Mouse (Mus musculus): ENCODE results near the gene Rab5a. TPM values are rescaled to one million over a fixed set of nuclear protein-coding genes. Genes with fewer than 3 reads are reported as not detected.

Gene Rab5a
- polyA plus RNA-seq (2014; fragmentation: Nextera tagmentation; extraction: Ambion mirVana), result 103 TPM in 2 replicates

- no peaks in the 10 kb centered on the region for H3K36me3 ChIP-seq (ENCODE audit: control insufficient read depth, insufficient read depth, low read length)
- under 1% methylated on average over 57 of the region's 82 CpGs for WGBS
- peaks cover 2% of the 10 kb centered on the region; the same call in 1 of the 2 replicates for H3K4me1 ChIP-seq (replicated peaks; ENCODE audit: control insufficient read depth, insufficient read depth, low read length)
- peak; percentile 97 for ATAC-seq (ENCODE audit: low FRiP score)
- peak within 1 kb of the TSS; percentile 97 for H3K27ac ChIP-seq (ENCODE audit: low read depth, low read length)
- no peaks in the 10 kb centered on the region for H3K27me3 ChIP-seq (ENCODE audit: control insufficient read depth, insufficient read depth, low read length)
- no peaks in the 10 kb centered on the region for H3K9me3 ChIP-seq (ENCODE audit: control insufficient read depth, low read length)
- peak within 1 kb of the TSS; percentile 93 for H3K9ac ChIP-seq (ENCODE audit: low read depth, low read length)
- peak within 1 kb of the TSS; percentile 95 for H3K4me3 ChIP-seq (ENCODE audit: low read depth, low read length)
- DNase-seq (ENCODE audit: low spot score), result peak; percentile 100
- H3K4me2 ChIP-seq (replicated peaks; ENCODE audit: low read depth, low read length), result peak within 1 kb of the TSS; percentile 68
Measured at GRCm38 (mm10) chr17:53478858-53479603, at the start of gene Rab5a. Gene Rab5a, plus strand, starts transcription at chr17:53479234.

- no peak overlapping the region for H3K4me3 ChIP-seq (ENCODE audit: low read depth, low read length)
- DNase-seq (ENCODE audit: low spot score) (no peak), ATAC-seq (ENCODE audit: low FRiP score) (no peak)
- no peak overlapping the region for H3K9ac ChIP-seq (ENCODE audit: low read depth, low read length)
- no peaks in the 10 kb centered on the region for H3K27me3 ChIP-seq (ENCODE audit: control insufficient read depth, insufficient read depth, low read length)
- WGBS, result 84% methylated on average over 2 of the region's 2 CpGs
- H3K9me3 ChIP-seq (ENCODE audit: control insufficient read depth, low read length), result no peaks in the 10 kb centered on the region
- no peaks in the 10 kb centered on the region for H3K4me1 ChIP-seq (replicated peaks; ENCODE audit: control insufficient read depth, insufficient read depth, low read length)
- no peaks in the 10 kb centered on the region for H3K36me3 ChIP-seq (ENCODE audit: control insufficient read depth, insufficient read depth, low read length)
- no peak overlapping the region for H3K4me2 ChIP-seq (replicated peaks; ENCODE audit: low read depth, low read length)
- no peak overlapping the region for H3K27ac ChIP-seq (ENCODE audit: low read depth, low read length)
Measured at GRCm38 (mm10) chr17:53456152-53456551, 22.9 kb upstream of the Rab5a start.

GRCm38 (mm10) chr17:53456742-53457141 lies 22.3 kb upstream of the Rab5a start:
- Histone ChIP-seq H3K9me3 (ENCODE audit: control insufficient read depth, low read length) (no peaks in the 10 kb centered on the region), H3K36me3 (ENCODE audit: control insufficient read depth, insufficient read depth, low read length) (no peaks in the 10 kb centered on the region), H3K4me3 (ENCODE audit: low read depth, low read length) (no peak overlapping the region), H3K27ac (ENCODE audit: low read depth, low read length) (no peak overlapping the region), H3K27me3 (ENCODE audit: control insufficient read depth, insufficient read depth, low read length) (no peaks in the 10 kb centered on the region), H3K4me2 (replicated peaks; ENCODE audit: low read depth, low read length) (no peak overlapping the region), H3K9ac (ENCODE audit: low read depth, low read length) (no peak overlapping the region), H3K4me1 (replicated peaks; ENCODE audit: control insufficient read depth, insufficient read depth, low read length) (no peaks in the 10 kb centered on the region)
- WGBS, result 84% methylated on average over 1 of the region's 1 CpGs
- no peak for ATAC-seq (ENCODE audit: low FRiP score)
- no peak for DNase-seq (ENCODE audit: low spot score)

- ATAC-seq (ENCODE audit: low FRiP score), result peak; percentile 97
- H3K4me3 ChIP-seq (ENCODE audit: low read depth, low read length), result peak within 1 kb of the TSS; percentile 34
- H3K27me3 ChIP-seq (ENCODE audit: control insufficient read depth, insufficient read depth, low read length), result no peaks in the 10 kb centered on the region
- no peaks in the 10 kb centered on the region for H3K36me3 ChIP-seq (ENCODE audit: control insufficient read depth, insufficient read depth, low read length)
- peak within 1 kb of the TSS; percentile 41 for H3K4me2 ChIP-seq (replicated peaks; ENCODE audit: low read depth, low read length)
- WGBS, result 18% methylated on average over 26 of the region's 26 CpGs
- H3K27ac ChIP-seq (ENCODE audit: low read depth, low read length), result no peak within 1 kb of the TSS
- peak within 1 kb of the TSS; percentile 28; the same call in 1 of the 2 replicates for H3K9ac ChIP-seq (ENCODE audit: low read depth, low read length)
- no peaks in the 10 kb centered on the region for H3K9me3 ChIP-seq (ENCODE audit: control insufficient read depth, low read length)
- no peaks in the 10 kb centered on the region for H3K4me1 ChIP-seq (replicated peaks; ENCODE audit: control insufficient read depth, insufficient read depth, low read length)
- DNase-seq (ENCODE audit: low spot score), result peak; percentile 90
Measured at GRCm38 (mm10) chr17:53462603-53463495, 16.2 kb upstream of the Rab5a start, which contains the start of gene Efhb. Gene Efhb, minus strand, starts transcription at chr17:53463321.

- peak overlapping the region; percentile 34 for H3K4me3 ChIP-seq (ENCODE audit: low read depth, low read length)
- ATAC-seq (ENCODE audit: low FRiP score) (no peak; the same call in 1 of the 2 replicates), DNase-seq (ENCODE audit: low spot score) (no peak)
- H3K9me3 ChIP-seq (ENCODE audit: control insufficient read depth, low read length), result no peaks in the 10 kb centered on the region
- no peaks in the 10 kb centered on the region for H3K36me3 ChIP-seq (ENCODE audit: control insufficient read depth, insufficient read depth, low read length)
- peak overlapping the region; percentile 41 for H3K4me2 ChIP-seq (replicated peaks; ENCODE audit: low read depth, low read length)
- H3K27ac ChIP-seq (ENCODE audit: low read depth, low read length), result no peak overlapping the region
- peak overlapping the region; percentile 28; the same call in 1 of the 2 replicates for H3K9ac ChIP-seq (ENCODE audit: low read depth, low read length)
- H3K27me3 ChIP-seq (ENCODE audit: control insufficient read depth, insufficient read depth, low read length), result no peaks in the 10 kb centered on the region
- 23% methylated on average over 7 of the region's 9 CpGs for WGBS
- H3K4me1 ChIP-seq (replicated peaks; ENCODE audit: control insufficient read depth, insufficient read depth, low read length), result no peaks in the 10 kb centered on the region
Measured at GRCm38 (mm10) chr17:53463496-53463840, 15.6 kb upstream of the Rab5a start.

- H3K4me1 ChIP-seq (replicated peaks; ENCODE audit: control insufficient read depth, insufficient read depth, low read length), result no peaks in the 10 kb centered on the region
- H3K4me2 ChIP-seq (replicated peaks; ENCODE audit: low read depth, low read length), result no peak overlapping the region
- H3K27me3 ChIP-seq (ENCODE audit: control insufficient read depth, insufficient read depth, low read length), result no peaks in the 10 kb centered on the region
- H3K9ac ChIP-seq (ENCODE audit: low read depth, low read length), result no peak overlapping the region
- no peak for DNase-seq (ENCODE audit: low spot score)
- no peak overlapping the region for H3K27ac ChIP-seq (ENCODE audit: low read depth, low read length)
- H3K4me3 ChIP-seq (ENCODE audit: low read depth, low read length), result no peak overlapping the region
- H3K36me3 ChIP-seq (ENCODE audit: control insufficient read depth, insufficient read depth, low read length), result no peaks in the 10 kb centered on the region
- H3K9me3 ChIP-seq (ENCODE audit: control insufficient read depth, low read length), result no peaks in the 10 kb centered on the region
- WGBS, result 49% methylated on average over 4 of the region's 4 CpGs
- no peak for ATAC-seq (ENCODE audit: low FRiP score)
Measured at GRCm38 (mm10) chr17:53465569-53465968, 13.5 kb upstream of the Rab5a start.

GRCm38 (mm10) chr17:53468697-53469096 lies 10.3 kb upstream of the Rab5a start:
- Histone ChIP-seq H3K4me1 (replicated peaks; ENCODE audit: control insufficient read depth, insufficient read depth, low read length) (no peaks in the 10 kb centered on the region), H3K9ac (ENCODE audit: low read depth, low read length) (no peak overlapping the region), H3K9me3 (ENCODE audit: control insufficient read depth, low read length) (no peaks in the 10 kb centered on the region), H3K27ac (ENCODE audit: low read depth, low read length) (no peak overlapping the region), H3K36me3 (ENCODE audit: control insufficient read depth, insufficient read depth, low read length) (no peaks in the 10 kb centered on the region), H3K4me2 (replicated peaks; ENCODE audit: low read depth, low read length) (no peak overlapping the region), H3K27me3 (ENCODE audit: control insufficient read depth, insufficient read depth, low read length) (no peaks in the 10 kb centered on the region), H3K4me3 (ENCODE audit: low read depth, low read length) (no peak overlapping the region)
- DNase-seq (ENCODE audit: low spot score) (no peak), ATAC-seq (ENCODE audit: low FRiP score) (no peak)

GRCm38 (mm10) chr17:53478066-53478857 lies 772 bp upstream of the Rab5a start:
- Histone ChIP-seq H3K4me2 (replicated peaks; ENCODE audit: low read depth, low read length) (peak overlapping the region; percentile 68), H3K27me3 (ENCODE audit: control insufficient read depth, insufficient read depth, low read length) (no peaks in the 10 kb centered on the region), H3K36me3 (ENCODE audit: control insufficient read depth, insufficient read depth, low read length) (no peaks in the 10 kb centered on the region), H3K9ac (ENCODE audit: low read depth, low read length) (peak overlapping the region; percentile 93), H3K4me3 (ENCODE audit: low read depth, low read length) (peak overlapping the region; percentile 95), H3K4me1 (replicated peaks; ENCODE audit: control insufficient read depth, insufficient read depth, low read length) (peaks cover 2% of the 10 kb centered on the region; the same call in 1 of the 2 replicates), H3K27ac (ENCODE audit: low read depth, low read length) (peak overlapping the region; percentile 97), H3K9me3 (ENCODE audit: control insufficient read depth, low read length) (no peaks in the 10 kb centered on the region)
- DNase-seq (ENCODE audit: low spot score) (peak; percentile 12), ATAC-seq (ENCODE audit: low FRiP score) (no peak)
- 9% methylated on average over 15 of the region's 15 CpGs for WGBS
